Mouse (Mus musculus) stomach, postnatal 0 days (tissue): ENCODE data around the gene Gstm6. TPM values are rescaled to one million over a fixed set of nuclear protein-coding genes. Genes with fewer than 3 reads are reported as not detected.
"Not testable (repeated sequence)": the region's sequence is repeated elsewhere in the genome, so short reads cannot be mapped to it uniquely, and the experiment has no call there.

Experiments
- ATAC-seq: fragments of 200-750 bp; cut with Nextera tagmentation; 2 replicates; pipeline ENCODE4 v1.8.0; 2017; ENCODE audit not compliant: low FRiP score, low TSS enrichment
- DNase-seq: peaks from one replicate; pipeline ENCODE4 v3.0.0-alpha.2; 2016; ENCODE audit warnings: low spot score
- H3K27ac ChIP-seq: fragments of 300-500 bp; sonication (generic); replicated peaks from 2 replicates; pipeline ENCODE4 v1.5.1; 2014; ENCODE audit warnings: mild to moderate bottlenecking, control low read depth
- H3K27me3 ChIP-seq: fragments of 300-500 bp; sonication (generic); 2 replicates; pipeline ENCODE4 v1.6.1; 2014; ENCODE audit warnings: low read length; ENCODE audit not compliant: control insufficient read depth, insufficient read depth
- H3K36me3 ChIP-seq: fragments of 300-500 bp; sonication (generic); 2 replicates; pipeline ENCODE4 v1.6.1; 2014; ENCODE audit warnings: low read length, mixed read lengths; ENCODE audit not compliant: control insufficient read depth, insufficient read depth
- H3K4me1 ChIP-seq: fragments of 300-500 bp; sonication (generic); replicated peaks from 2 replicates; pipeline ENCODE4 v1.6.1; 2014; ENCODE audit warnings: antibody characterized with exemption; ENCODE audit not compliant: control insufficient read depth, insufficient read depth
- H3K4me2 ChIP-seq: fragments of 300-500 bp; sonication (generic); replicated peaks from 2 replicates; pipeline ENCODE4 v1.6.1; 2014; ENCODE audit warnings: low read depth, mild to moderate bottlenecking, control low read depth, moderate library complexity
- H3K4me3 ChIP-seq: fragments of 300-500 bp; sonication (generic); 2 replicates; pipeline ENCODE4 v1.5.1; 2014; ENCODE audit warnings: low read depth, low read length, control low read depth
- H3K9ac ChIP-seq: fragments of 300-500 bp; sonication (generic); 2 replicates; pipeline ENCODE4 v1.6.1; 2014; ENCODE audit warnings: mild to moderate bottlenecking, low read length, control low read depth, mixed read lengths
- H3K9me3 ChIP-seq: fragments of 300-500 bp; sonication (generic); 2 replicates; pipeline ENCODE4 v1.6.1; 2016; ENCODE audit warnings: low read length; ENCODE audit not compliant: control insufficient read depth
- CTCF ChIP-seq: IDR thresholded peaks from 2 replicates; pipeline ENCODE4 v1.5.1; 2016; ENCODE audit warnings: antibody characterized with exemption, low read depth, mild to moderate bottlenecking, moderate library complexity
- EP300 ChIP-seq: optimal IDR thresholded peaks from 2 replicates; pipeline ENCODE3; 2016; ENCODE audit warnings: antibody characterized with exemption
- WGBS: fragments of 180-500 bp; shearing (Covaris S2); extraction: QIAGEN DNeasy Blood & Tissue Kit; methylation state at CpG from one replicate; pipeline ENCODE4 v1.1.7; 2014; 5-methylcytosine and 5-hydroxymethylcytosine counted together
- polyA plus RNA-seq: library from polyadenylated mRNA; unstranded; fragments of >200 nt; fragmentation: Nextera tagmentation; extraction: Ambion mirVana; gene quantifications from 2 replicates; pipeline ENCODE4 v1.2.1, GENCODE M21; 2015

The Gstm6 gene
- polyA plus RNA-seq, 1 experiment from 2014 or later: 13.7 TPM

GRCm38 (mm10) chr3:107953328-107953755, 9.8 kb upstream of the Gstm6 start:
- Histone ChIP-seq H3K4me2 (no peak overlapping the region), H3K9me3 (no peaks in the 10 kb centered on the region), H3K27me3 (no peaks in the 10 kb centered on the region), H3K9ac (no peak overlapping the region), H3K27ac (no peak overlapping the region), H3K4me1 (no peaks in the 10 kb centered on the region), H3K4me3 (no peak overlapping the region), H3K36me3 (no peaks in the 10 kb centered on the region)
- peak; percentile 81 for ATAC-seq
- DNase-seq: peak; percentile 83
- TF ChIP-seq EP300 (no peak), CTCF (peak; percentile 93)
- WGBS: 17% methylated on average over 6 of the region's 6 CpGs

DNA sequence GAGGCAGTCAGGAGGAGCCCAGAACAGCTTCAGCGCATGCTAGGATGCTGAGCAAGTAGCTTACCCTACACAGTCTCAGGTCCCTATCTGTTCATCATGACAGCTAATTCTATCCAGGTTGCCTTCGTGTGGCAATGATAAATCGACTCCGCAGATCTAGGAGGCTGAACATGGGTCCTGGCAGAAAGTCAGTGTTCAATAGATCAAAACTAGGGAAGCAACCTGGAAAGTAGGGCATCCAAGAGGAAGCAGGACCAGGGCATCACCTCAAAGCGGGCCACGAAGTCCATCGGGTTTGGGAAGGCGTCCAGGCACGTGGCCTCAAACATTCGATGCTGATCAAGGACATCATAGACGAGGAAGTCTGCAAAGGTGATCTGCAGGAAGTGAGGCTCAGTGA, 7.0 kb upstream of the Gstm6 start:
- Histone ChIP-seq H3K9me3 (no peaks in the 10 kb centered on the region), H3K4me2 (no peak overlapping the region), H3K27me3 (no peaks in the 10 kb centered on the region), H3K4me3 (no peak overlapping the region), H3K36me3 (no peaks in the 10 kb centered on the region), H3K9ac (no peak overlapping the region), H3K4me1 (no peaks in the 10 kb centered on the region), H3K27ac (no peak overlapping the region)
- 84% methylated on average over 11 of the region's 11 CpGs for WGBS
- ATAC-seq (no peak), DNase-seq (no peak)
- TF ChIP-seq EP300 (no peak), CTCF (no peak)

DNA sequence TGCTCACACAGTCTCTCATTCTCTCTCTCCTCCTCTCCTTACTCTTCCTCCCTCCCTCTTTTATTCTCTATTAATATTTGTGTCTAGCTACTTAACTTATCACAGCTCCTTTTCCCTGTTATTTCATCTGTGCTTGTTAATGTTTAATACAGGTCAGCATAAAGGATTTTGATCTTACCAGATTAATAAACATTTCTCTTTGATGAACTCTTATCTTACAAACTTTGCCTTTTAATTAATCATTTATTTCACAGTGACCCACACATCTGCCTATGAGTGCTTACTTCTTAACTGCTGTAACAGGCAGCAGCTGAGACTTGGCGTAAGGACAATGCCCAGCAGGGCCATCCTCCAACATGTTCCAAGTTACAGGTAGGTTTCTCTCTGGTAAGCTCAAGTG, 5.9 kb upstream of the Gstm6 start:
- not testable (repeated sequence) for H3K27me3 ChIP-seq, H3K36me3 ChIP-seq, H3K9ac ChIP-seq, H3K4me3 ChIP-seq, ATAC-seq, DNase-seq, H3K27ac ChIP-seq, H3K9me3 ChIP-seq, H3K4me2 ChIP-seq, H3K4me1 ChIP-seq
- WGBS: 55% methylated on average over 1 of the region's 1 CpGs

- Histone ChIP-seq H3K9ac (no peak overlapping the region), H3K4me2 (no peak overlapping the region), H3K27me3 (no peaks in the 10 kb centered on the region), H3K9me3 (no peaks in the 10 kb centered on the region), H3K27ac (no peak overlapping the region), H3K36me3 (no peaks in the 10 kb centered on the region), H3K4me1 (no peaks in the 10 kb centered on the region), H3K4me3 (no peak overlapping the region)
- 51% methylated on average over 4 of the region's 4 CpGs for WGBS
- peak; percentile 38 for DNase-seq
- no peak for ATAC-seq
- TF ChIP-seq CTCF (peak; percentile 58), EP300 (no peak)
Observed at GRCm38 (mm10) chr3:107945729-107946128, 2.2 kb upstream of the Gstm6 start.

GRCm38 (mm10) chr3:107941261-107941660, 2.3 kb downstream of the Gstm6 start:
- H3K9me3 ChIP-seq: no peaks in the 10 kb centered on the region
- no peaks in the 10 kb centered on the region for H3K27me3 ChIP-seq
- no peaks in the 10 kb centered on the region for H3K36me3 ChIP-seq
- no peak overlapping the region for H3K4me3 ChIP-seq
- no peak overlapping the region for H3K4me2 ChIP-seq
- H3K27ac ChIP-seq: no peak overlapping the region
- H3K4me1 ChIP-seq: no peaks in the 10 kb centered on the region
- no peak overlapping the region for H3K9ac ChIP-seq
- TF ChIP-seq CTCF (no peak), EP300 (no peak)
- 86% methylated on average over 4 of the region's 4 CpGs for WGBS
- DNase-seq (no peak), ATAC-seq (no peak)

DNA sequence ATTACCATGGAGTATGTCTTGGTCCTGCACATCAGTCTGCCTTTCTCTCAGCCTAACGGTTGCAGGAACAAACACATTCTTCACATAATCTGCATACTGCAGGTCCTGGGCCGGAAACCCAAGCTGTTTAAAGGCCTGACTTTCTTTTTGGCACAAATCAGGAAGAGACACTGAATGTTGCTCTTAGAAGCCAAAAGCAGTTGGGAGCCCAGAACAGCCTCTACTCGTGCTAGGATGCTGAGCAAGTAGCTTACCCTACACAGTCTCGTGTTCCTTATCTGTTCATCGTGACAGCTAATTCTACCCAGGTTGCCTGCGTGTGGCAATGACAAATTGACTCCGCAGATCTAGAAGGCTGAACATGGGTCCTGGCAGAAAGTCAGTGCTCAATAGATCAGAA, 3.0 kb downstream of the Gstm6 start:
- Histone ChIP-seq H3K4me1 (no peaks in the 10 kb centered on the region), H3K27me3 (no peaks in the 10 kb centered on the region), H3K27ac (no peak overlapping the region), H3K9ac (no peak overlapping the region), H3K4me2 (no peak overlapping the region), H3K36me3 (no peaks in the 10 kb centered on the region), H3K9me3 (no peaks in the 10 kb centered on the region), H3K4me3 (no peak overlapping the region)
- DNase-seq (no peak), ATAC-seq (no peak)
- TF ChIP-seq EP300 (no peak), CTCF (no peak)
- WGBS: 62% methylated on average over 7 of the region's 7 CpGs

- WGBS: 65% methylated on average over 4 of the region's 4 CpGs
- Histone ChIP-seq H3K4me3 (no peak overlapping the region), H3K36me3 (no peaks in the 10 kb centered on the region), H3K27me3 (no peaks in the 10 kb centered on the region), H3K27ac (no peak overlapping the region), H3K9me3 (no peaks in the 10 kb centered on the region), H3K4me2 (no peak overlapping the region), H3K9ac (no peak overlapping the region), H3K4me1 (no peaks in the 10 kb centered on the region)
- DNase-seq: no peak
- no peak for ATAC-seq
- no peak for TF ChIP-seq CTCF
- no peak for TF ChIP-seq EP300
Observed at GRCm38 (mm10) chr3:107939830-107940229, 3.7 kb downstream of the Gstm6 start.
